Mouse (Mus musculus) liver, postnatal 0 days (tissue): ENCODE results near the gene Cacng2. TPM values are rescaled to one million over a fixed set of nuclear protein-coding genes. Genes with fewer than 3 reads are reported as not detected.

ENCODE experiments used
- ATAC-seq: fragments of 200-750 bp; cut with Nextera tagmentation; 2 replicates; pipeline ENCODE4 v1.8.0; 2017; ENCODE audit warnings: mild to moderate bottlenecking, moderate library complexity
- DNase-seq: peaks from one replicate; pipeline ENCODE4 v3.0.0-alpha.2; 2016
- H3K27ac ChIP-seq: fragments of 300-500 bp; sonication (generic); 2 replicates; pipeline ENCODE4 v1.5.1; 2014; ENCODE audit warnings: antibody characterized with exemption, moderate library complexity, mild to moderate bottlenecking, low read depth
- H3K27me3 ChIP-seq: fragments of 300-500 bp; sonication (generic); 2 replicates; pipeline ENCODE4 v1.6.1; 2014; ENCODE audit warnings: low read length, control low read depth, mixed read lengths; ENCODE audit not compliant: insufficient read depth
- H3K36me3 ChIP-seq: fragments of 300-500 bp; sonication (generic); replicated peaks from 2 replicates; pipeline ENCODE4 v1.6.1; 2014; ENCODE audit warnings: mild to moderate bottlenecking, control low read depth, low read length, moderate library complexity, mixed read lengths; ENCODE audit not compliant: insufficient read depth
- H3K4me1 ChIP-seq: fragments of 300-500 bp; sonication (generic); 2 replicates; pipeline ENCODE4 v1.6.1; 2014; ENCODE audit warnings: antibody characterized with exemption, mild to moderate bottlenecking, control low read depth; ENCODE audit not compliant: insufficient read depth
- H3K4me2 ChIP-seq: fragments of 300-500 bp; sonication (generic); 2 replicates; pipeline ENCODE4 v1.6.1; 2014; ENCODE audit warnings: low read depth, mild to moderate bottlenecking, low read length, moderate library complexity, mixed read lengths
- H3K4me3 ChIP-seq: fragments of 300-500 bp; sonication (generic); 2 replicates; pipeline ENCODE4 v1.5.1; 2014; ENCODE audit warnings: low read depth, low read length
- H3K9ac ChIP-seq: fragments of 300-500 bp; sonication (generic); replicated peaks from 2 replicates; pipeline ENCODE4 v1.6.1; 2014; ENCODE audit warnings: mild to moderate bottlenecking, moderate library complexity
- H3K9me3 ChIP-seq: fragments of 300-500 bp; sonication (generic); 2 replicates; pipeline ENCODE4 v1.6.1; 2016; ENCODE audit warnings: mild to moderate bottlenecking, control low read depth, low read length, mixed read lengths
- CTCF ChIP-seq: sonication (generic); IDR thresholded peaks from 2 replicates; pipeline ENCODE4 v1.5.1; 2016; ENCODE audit warnings: antibody characterized with exemption, low read depth
- EP300 ChIP-seq: IDR thresholded peaks from 2 replicates; pipeline ENCODE4 v1.6.1; 2016; ENCODE audit warnings: antibody characterized with exemption, low read depth, mild to moderate bottlenecking
- WGBS: fragments of 180-500 bp; shearing (Covaris S2); extraction: QIAGEN DNeasy Blood & Tissue Kit; methylation state at CpG from one replicate; pipeline ENCODE4 v1.1.7; 2014; ENCODE audit not compliant: insufficient replicate concordance; 5-methylcytosine and 5-hydroxymethylcytosine counted together
- polyA plus RNA-seq: library from polyadenylated mRNA; unstranded; fragments of >200 nt; fragmentation: Nextera tagmentation; extraction: Ambion mirVana; gene quantifications from 2 replicates; pipeline ENCODE4 v1.2.1, GENCODE M21; 2015

The Cacng2 gene
- polyA plus RNA-seq, 1 experiment from 2014 or later = not detected

DNA sequence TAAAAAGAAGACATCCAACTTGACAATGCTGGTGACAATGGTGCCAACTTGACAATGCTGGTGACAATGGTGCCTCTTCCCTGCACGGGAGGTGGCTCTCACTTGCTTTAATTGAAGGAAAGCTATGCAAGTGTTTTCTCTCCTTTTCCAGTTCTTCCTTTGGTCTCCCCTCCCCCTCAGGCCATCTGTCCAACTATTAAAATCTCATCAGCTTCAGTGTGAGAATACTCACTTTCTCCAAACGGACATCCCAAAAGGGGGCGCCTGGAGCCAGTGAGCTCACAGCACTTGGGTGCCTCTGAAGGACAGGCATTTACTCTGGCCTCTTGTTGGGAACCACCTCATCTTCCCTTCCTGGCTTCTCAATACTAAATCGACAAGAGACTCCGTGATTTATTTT lies 20.3 kb downstream of the Cacng2 start:
- no peaks in the 10 kb centered on the region for H3K4me1 ChIP-seq
- no peak overlapping the region for H3K4me2 ChIP-seq
- H3K27me3 ChIP-seq = no peaks in the 10 kb centered on the region
- H3K9me3 ChIP-seq = no peaks in the 10 kb centered on the region
- TF ChIP-seq EP300 (no peak), CTCF (no peak)
- H3K36me3 ChIP-seq = no peaks in the 10 kb centered on the region
- 47% methylated on average over 5 of the region's 5 CpGs for WGBS
- no peak overlapping the region for H3K4me3 ChIP-seq
- DNase-seq = no peak
- H3K9ac ChIP-seq = no peak overlapping the region
- no peak overlapping the region for H3K27ac ChIP-seq
- ATAC-seq = no peak

DNA sequence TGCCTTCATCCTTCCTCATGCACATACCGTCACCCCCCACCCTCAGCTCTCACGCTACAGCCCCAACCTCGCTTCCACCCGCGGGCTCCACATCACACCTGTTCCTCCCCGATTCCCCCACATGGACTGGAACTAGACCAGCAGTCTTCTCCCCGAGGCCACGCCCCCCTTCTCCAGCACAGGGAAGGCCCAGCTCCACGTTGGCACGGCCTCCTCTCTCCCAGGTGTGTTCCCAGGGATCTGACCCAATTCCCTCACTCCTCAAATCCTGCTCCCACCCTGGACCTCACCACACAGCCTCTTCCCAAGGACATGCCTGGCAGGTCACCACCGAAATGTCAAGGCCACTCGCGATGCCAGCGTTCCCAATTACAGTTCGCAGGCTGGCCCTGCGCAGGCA lies 23.8 kb downstream of the Cacng2 start:
- no peak overlapping the region for H3K9ac ChIP-seq
- WGBS = 81% methylated on average over 16 of the region's 16 CpGs
- ATAC-seq = no peak
- no peak overlapping the region for H3K27ac ChIP-seq
- no peaks in the 10 kb centered on the region for H3K4me1 ChIP-seq
- TF ChIP-seq EP300 = no peak
- no peak for TF ChIP-seq CTCF
- H3K4me3 ChIP-seq = no peak overlapping the region
- no peaks in the 10 kb centered on the region for H3K36me3 ChIP-seq
- no peak overlapping the region for H3K4me2 ChIP-seq
- no peaks in the 10 kb centered on the region for H3K9me3 ChIP-seq
- DNase-seq = no peak
- no peaks in the 10 kb centered on the region for H3K27me3 ChIP-seq

DNA sequence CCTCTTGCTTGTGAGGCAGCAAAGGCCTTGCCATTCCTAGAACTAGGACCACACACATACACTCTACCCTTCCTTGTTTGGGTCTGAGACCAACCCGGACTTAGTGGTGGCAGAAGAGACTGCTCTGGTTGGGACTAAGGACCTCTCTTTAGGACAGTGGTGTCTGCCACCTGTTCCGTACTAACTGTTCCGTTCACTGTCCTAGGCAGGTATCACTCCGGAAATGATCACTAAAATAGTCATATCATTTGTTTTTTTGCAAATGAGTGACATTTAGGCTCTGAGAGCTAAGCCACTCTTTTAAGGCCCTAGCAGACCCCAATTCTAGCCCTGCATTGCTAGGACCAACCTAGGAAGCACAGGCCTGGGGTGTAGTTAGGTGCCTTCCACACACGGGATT lies 26.2 kb downstream of the Cacng2 start:
- H3K4me2 ChIP-seq = no peak overlapping the region
- H3K27ac ChIP-seq = no peak overlapping the region
- H3K9me3 ChIP-seq = no peaks in the 10 kb centered on the region
- 80% methylated on average over 5 of the region's 5 CpGs for WGBS
- H3K4me3 ChIP-seq = no peak overlapping the region
- DNase-seq (no peak), ATAC-seq (no peak)
- H3K36me3 ChIP-seq = no peaks in the 10 kb centered on the region
- no peaks in the 10 kb centered on the region for H3K27me3 ChIP-seq
- no peak overlapping the region for H3K9ac ChIP-seq
- no peaks in the 10 kb centered on the region for H3K4me1 ChIP-seq
- TF ChIP-seq EP300 = no peak
- no peak for TF ChIP-seq CTCF

DNA sequence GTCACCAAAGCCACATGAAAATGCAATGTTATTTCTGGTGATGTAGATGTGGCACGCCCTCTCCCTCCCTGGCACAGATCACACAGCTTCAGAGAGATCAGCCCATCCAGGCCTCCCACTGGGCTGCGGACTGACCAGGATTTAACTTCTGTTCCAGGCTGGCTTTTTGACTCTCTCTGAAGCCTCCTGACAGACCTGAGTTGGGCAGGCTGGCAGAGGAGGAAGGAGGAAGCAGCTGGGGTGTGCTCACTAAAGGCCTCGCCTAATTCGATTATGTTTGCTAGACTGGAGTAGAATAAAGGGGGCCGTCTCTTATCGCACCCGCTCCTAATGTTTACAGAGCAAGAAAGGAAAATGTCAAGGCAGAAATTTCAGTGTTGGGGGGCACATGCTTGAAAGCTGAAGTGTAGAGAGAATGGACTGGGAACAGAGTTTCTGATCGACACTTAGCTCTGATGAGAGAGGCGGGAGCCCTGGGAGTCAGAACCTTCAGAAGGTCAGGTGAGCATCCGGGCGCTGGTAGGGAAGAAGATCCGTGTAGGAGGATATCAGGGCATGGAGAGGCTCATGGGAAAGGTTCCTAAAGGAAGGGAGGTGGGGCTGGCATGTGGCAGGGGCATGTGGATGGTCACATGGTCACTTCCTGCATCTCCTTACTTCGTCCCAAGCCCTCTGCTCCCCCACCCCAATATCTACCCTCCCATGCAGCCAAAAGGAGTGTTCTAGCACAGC lies 36.8 kb downstream of the Cacng2 start:
- H3K27ac ChIP-seq = no peak overlapping the region
- no peaks in the 10 kb centered on the region for H3K4me1 ChIP-seq
- H3K27me3 ChIP-seq = no peaks in the 10 kb centered on the region
- TF ChIP-seq EP300 = no peak
- no peak for TF ChIP-seq CTCF
- no peaks in the 10 kb centered on the region for H3K36me3 ChIP-seq
- 65% methylated on average over 13 of the region's 13 CpGs for WGBS
- ATAC-seq (no peak), DNase-seq (no peak)
- H3K9ac ChIP-seq = no peak overlapping the region
- H3K4me3 ChIP-seq = no peak overlapping the region
- H3K4me2 ChIP-seq = no peak overlapping the region
- no peaks in the 10 kb centered on the region for H3K9me3 ChIP-seq

DNA sequence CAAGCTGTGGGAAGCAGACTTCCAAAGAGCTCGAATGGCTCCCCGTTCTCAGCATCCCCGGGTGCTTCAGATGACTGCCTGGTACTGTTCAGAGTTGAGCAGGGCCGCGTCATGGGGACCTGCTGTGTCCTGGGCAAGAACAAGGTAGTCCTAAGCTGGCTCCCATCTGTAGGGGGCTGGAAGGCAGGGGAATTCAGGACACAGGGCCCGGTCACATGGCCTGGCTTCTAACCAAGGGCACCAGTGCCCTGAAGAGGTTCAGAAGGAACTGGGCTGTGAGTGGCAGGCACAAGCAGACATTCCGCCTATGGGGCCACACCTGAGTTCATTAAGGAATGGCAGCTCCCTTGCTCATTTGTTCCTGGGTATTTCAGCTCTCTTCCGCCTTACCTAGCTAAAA lies 37.7 kb downstream of the Cacng2 start:
- H3K9me3 ChIP-seq = no peaks in the 10 kb centered on the region
- TF ChIP-seq CTCF = no peak
- TF ChIP-seq EP300 = no peak
- ATAC-seq (no peak), DNase-seq (no peak)
- no peak overlapping the region for H3K27ac ChIP-seq
- H3K27me3 ChIP-seq = no peaks in the 10 kb centered on the region
- no peaks in the 10 kb centered on the region for H3K4me1 ChIP-seq
- H3K4me3 ChIP-seq = no peak overlapping the region
- no peak overlapping the region for H3K9ac ChIP-seq
- 58% methylated on average over 8 of the region's 8 CpGs for WGBS
- H3K36me3 ChIP-seq = no peaks in the 10 kb centered on the region
- H3K4me2 ChIP-seq = no peak overlapping the region

DNA sequence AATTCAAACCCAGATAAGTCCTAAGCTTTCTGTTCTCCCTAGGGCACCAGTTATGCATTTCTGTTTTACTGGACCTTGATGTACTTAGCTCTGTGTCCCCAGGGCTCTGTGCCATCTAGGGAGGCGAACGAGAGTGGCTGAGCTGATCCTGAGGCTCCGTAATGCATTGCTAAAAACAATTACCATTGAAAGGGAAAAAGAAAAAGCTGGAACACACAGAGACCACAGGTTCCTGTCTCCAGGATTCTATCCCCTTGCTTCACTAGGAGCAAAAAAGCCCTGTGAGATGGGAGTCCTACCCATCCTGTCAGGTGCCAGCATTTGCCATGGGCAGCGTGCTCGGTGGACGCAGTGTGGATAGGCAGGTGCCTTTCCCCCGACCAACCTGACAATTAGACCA lies 38.4 kb downstream of the Cacng2 start:
- H3K27me3 ChIP-seq = no peaks in the 10 kb centered on the region
- ATAC-seq (no peak), DNase-seq (no peak)
- no peaks in the 10 kb centered on the region for H3K9me3 ChIP-seq
- no peak overlapping the region for H3K9ac ChIP-seq
- TF ChIP-seq CTCF (no peak), EP300 (no peak)
- H3K4me3 ChIP-seq = no peak overlapping the region
- WGBS = 87% methylated on average over 7 of the region's 7 CpGs
- no peak overlapping the region for H3K27ac ChIP-seq
- no peaks in the 10 kb centered on the region for H3K36me3 ChIP-seq
- no peaks in the 10 kb centered on the region for H3K4me1 ChIP-seq
- no peak overlapping the region for H3K4me2 ChIP-seq

DNA sequence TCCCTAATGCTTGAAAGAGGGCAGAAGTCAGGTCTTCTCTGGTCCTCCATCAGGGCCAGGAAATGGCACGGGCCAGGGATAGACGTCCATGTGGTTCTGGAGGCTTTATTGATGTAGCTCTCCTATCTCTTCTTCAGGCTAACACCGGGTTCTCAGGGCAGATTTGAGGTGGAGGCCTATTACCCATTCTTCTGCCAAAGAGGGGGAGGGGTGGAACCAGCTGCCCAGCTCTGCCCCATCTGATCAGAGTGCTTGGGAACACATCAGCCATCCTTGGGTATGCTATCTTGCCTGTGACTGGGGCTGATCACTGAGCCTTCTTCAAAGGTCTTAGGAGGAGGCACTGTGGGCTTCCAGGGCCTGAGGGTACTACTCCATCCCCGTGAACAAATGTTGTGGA lies 39.5 kb downstream of the Cacng2 start:
- Histone ChIP-seq H3K27me3 (no peaks in the 10 kb centered on the region), H3K9ac (no peak overlapping the region), H3K4me2 (no peak overlapping the region), H3K4me3 (no peak overlapping the region), H3K36me3 (no peaks in the 10 kb centered on the region), H3K9me3 (no peaks in the 10 kb centered on the region), H3K27ac (no peak overlapping the region), H3K4me1 (no peaks in the 10 kb centered on the region)
- 70% methylated on average over 4 of the region's 4 CpGs for WGBS
- DNase-seq (no peak), ATAC-seq (no peak)
- TF ChIP-seq EP300 = no peak
- no peak for TF ChIP-seq CTCF
